Mouse (Mus musculus) myocyte (in vitro differentiated cells): Measurements from ENCODE around the gene Eif3a.

ENCODE experiments used
- CEBPB ChIP-seq: IDR thresholded peaks from 2 replicates; pipeline ENCODE4 v1.6.1; 2011; ENCODE audit warnings: mild to moderate bottlenecking, moderate library complexity; ENCODE audit not compliant: poor library complexity, insufficient read depth, severe bottlenecking
- E2F4 ChIP-seq: IDR thresholded peaks from one replicate; pipeline ENCODE4 v1.6.1; 2011; ENCODE audit warnings: mild to moderate bottlenecking, control low read depth, moderate library complexity; ENCODE audit not compliant: insufficient read depth
- MAX ChIP-seq: IDR thresholded peaks from one replicate; pipeline ENCODE4 v1.6.1; 2011; ENCODE audit warnings: low read depth, mild to moderate bottlenecking, control low read depth
- MYOD1 ChIP-seq, 3 experiments: IDR thresholded peaks; one replicate each; pipeline ENCODE4 v1.6.1; 2011; ENCODE audit warnings: control low read depth in 2 of 3, low read depth in 2 of 3, mild to moderate bottlenecking in 2 of 3, moderate library complexity in 1 of 3; ENCODE audit not compliant: insufficient read length in 2 of 3, control insufficient read depth in 1 of 3
- MYOG ChIP-seq, 3 experiments: IDR thresholded peaks; one replicate each; pipeline ENCODE4 v1.6.1; 2011; ENCODE audit warnings: control low read depth in 2 of 3, low read depth in 2 of 3, mild to moderate bottlenecking in 2 of 3; ENCODE audit not compliant: insufficient read length in 2 of 3, control insufficient read depth in 1 of 3, insufficient read depth in 1 of 3
- POLR2A ChIP-seq: IDR thresholded peaks from one replicate; pipeline ENCODE4 v1.6.1; 2011; ENCODE audit warnings: low read depth, mild to moderate bottlenecking, control low read depth, moderate library complexity; ENCODE audit not compliant: insufficient read length
- POLR2AphosphoS2 ChIP-seq: IDR thresholded peaks from one replicate; pipeline ENCODE4 v1.6.1; 2011; ENCODE audit warnings: low read depth, control low read depth; ENCODE audit not compliant: insufficient read length
- REST ChIP-seq: IDR thresholded peaks from one replicate; pipeline ENCODE4 v1.6.1; 2011; ENCODE audit warnings: mild to moderate bottlenecking, control low read depth, moderate library complexity; ENCODE audit not compliant: insufficient read depth, insufficient read length
- SRF ChIP-seq: IDR thresholded peaks from one replicate; pipeline ENCODE4 v1.6.1; 2011; ENCODE audit warnings: low read depth; ENCODE audit not compliant: control insufficient read depth, insufficient read length
- TCF12 ChIP-seq: IDR thresholded peaks from one replicate; pipeline ENCODE4 v1.6.1; 2011; ENCODE audit warnings: mild to moderate bottlenecking, control low read depth; ENCODE audit not compliant: poor library complexity, insufficient read depth, severe bottlenecking
- TCF3 ChIP-seq: IDR thresholded peaks from one replicate; pipeline ENCODE4 v1.6.1; 2011; ENCODE audit warnings: low read depth, control low read depth; ENCODE audit not compliant: insufficient read length
- USF1 ChIP-seq: IDR thresholded peaks from one replicate; pipeline ENCODE4 v1.6.1; 2011; ENCODE audit warnings: low read depth, mild to moderate bottlenecking, control low read depth, moderate library complexity

DNA sequence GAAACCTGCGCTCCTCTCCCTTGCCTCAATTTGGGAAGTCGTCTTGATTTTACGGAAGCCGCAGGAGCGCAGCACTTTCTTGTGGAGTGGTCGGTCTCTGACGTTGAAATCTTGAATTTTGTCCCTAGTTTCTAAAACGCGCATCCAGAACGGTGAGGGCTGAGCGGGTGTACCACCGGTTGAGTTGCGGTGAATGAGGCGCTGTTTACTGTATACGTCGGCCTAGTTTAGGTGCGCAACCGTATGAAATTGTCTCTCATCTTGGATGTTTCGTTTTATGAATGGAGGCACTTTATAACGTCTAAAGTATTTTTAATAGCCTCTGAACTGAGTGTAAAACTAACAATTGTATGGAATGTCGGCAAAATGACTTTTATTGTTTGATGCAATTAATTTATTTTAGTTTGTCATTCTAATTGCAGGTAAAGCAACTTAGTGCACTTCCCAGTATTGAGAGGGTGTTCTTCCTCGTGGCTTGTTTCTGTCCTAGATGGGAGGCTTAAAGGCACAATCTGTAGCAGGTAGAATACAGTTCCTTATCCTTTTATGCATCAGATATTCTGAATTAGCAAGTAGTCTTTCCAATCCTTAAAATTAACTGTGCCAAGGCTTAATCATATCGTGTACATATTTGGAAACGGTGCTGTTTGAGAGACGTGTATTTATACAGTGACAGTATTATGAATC lies 33.2 kb downstream of the Eif3a start:
- TF ChIP-seq POLR2A (peak; percentile 1), POLR2AphosphoS2 (no peak), E2F4 (no peak), USF1 (no peak), MAX (no peak), TCF3 (no peak), TCF12 (no peak), REST (no peak), MYOG (IDR thresholded peaks at IDR 0.05; ENCODE audit: control insufficient read depth in 1 of 3, insufficient read depth in 1 of 3, insufficient read length in 2 of 3, low read depth in 2 of 3) (no peak), CEBPB (no peak), MYOD1 (IDR thresholded peaks at IDR 0.05; ENCODE audit: control insufficient read depth in 1 of 3, insufficient read length in 2 of 3, low read depth in 2 of 3) (no peak), SRF (no peak)
